Mouse (Mus musculus) 3134 (cell line): ENCODE results near the gene Prkca.

Experiments used
- DNase-seq: peaks from one replicate; pipeline ENCODE4 v3.0.0-alpha.2; 2011; ENCODE audit warnings: low spot score; ENCODE audit not compliant: insufficient read length; ENCODE audit errors: extremely low read depth

The Prkca gene

GRCm38 (mm10) chr11:108300443-108300842 lies 43.3 kb downstream of the Prkca start:
- no peak for DNase-seq

GRCm38 (mm10) chr11:108299913-108300312 lies 43.8 kb downstream of the Prkca start:
- DNase-seq, result no peak

DNA sequence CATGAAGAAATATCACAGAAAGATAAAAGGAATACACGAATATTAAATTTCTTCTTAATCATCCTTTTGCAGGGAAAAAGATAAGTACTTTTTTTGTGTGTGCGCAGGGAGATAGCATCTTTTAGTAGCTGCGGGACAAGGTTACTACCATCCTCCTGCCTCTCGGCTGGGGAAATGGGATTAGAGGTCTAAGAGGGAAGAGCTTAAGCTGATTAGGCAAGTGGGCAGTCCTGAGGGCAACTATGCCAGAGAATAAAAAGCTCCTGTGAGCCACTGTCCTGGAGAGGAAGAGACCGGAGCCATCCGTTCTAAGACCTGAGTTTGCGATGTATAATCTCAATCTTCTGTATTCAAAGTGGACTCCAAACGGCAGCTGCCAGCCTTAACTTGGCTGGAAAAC lies 45.8 kb downstream of the Prkca start:
- DNase-seq, result no peak

- DNase-seq, result no peak
Observed at GRCm38 (mm10) chr11:108295373-108295772, 48.4 kb downstream of the Prkca start.

- DNase-seq, result no peak
Observed at GRCm38 (mm10) chr11:108294305-108294813, 49.4 kb downstream of the Prkca start.

GRCm38 (mm10) chr11:108293843-108294242 lies 49.9 kb downstream of the Prkca start:
- no peak for DNase-seq

DNA sequence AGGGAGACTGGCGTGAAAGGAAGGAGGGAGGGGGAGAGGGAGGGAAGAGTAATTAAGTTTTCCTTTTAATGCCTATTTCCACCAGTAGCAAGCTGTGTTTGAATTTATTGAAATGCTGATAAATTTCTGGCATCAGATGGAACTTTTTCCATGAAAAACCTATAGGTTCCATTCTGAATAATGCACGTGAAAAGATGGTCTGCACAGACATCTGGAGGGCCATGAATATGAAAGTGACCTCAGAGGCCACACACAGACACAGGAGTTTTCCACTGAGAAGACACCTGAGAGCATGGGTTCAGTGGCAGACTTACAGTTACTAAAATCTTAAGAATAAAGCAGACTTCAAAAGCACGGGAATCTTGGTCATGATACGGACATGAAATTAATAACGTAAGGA lies 54.5 kb downstream of the Prkca start:
- no peak for DNase-seq

GRCm38 (mm10) chr11:108287321-108287720 lies 56.4 kb downstream of the Prkca start:
- DNase-seq, result no peak

- no peak for DNase-seq
Observed at GRCm38 (mm10) chr11:108285046-108285445, 58.7 kb downstream of the Prkca start.

- DNase-seq, result no peak
Observed at GRCm38 (mm10) chr11:108282850-108283459, 60.8 kb downstream of the Prkca start.

DNA sequence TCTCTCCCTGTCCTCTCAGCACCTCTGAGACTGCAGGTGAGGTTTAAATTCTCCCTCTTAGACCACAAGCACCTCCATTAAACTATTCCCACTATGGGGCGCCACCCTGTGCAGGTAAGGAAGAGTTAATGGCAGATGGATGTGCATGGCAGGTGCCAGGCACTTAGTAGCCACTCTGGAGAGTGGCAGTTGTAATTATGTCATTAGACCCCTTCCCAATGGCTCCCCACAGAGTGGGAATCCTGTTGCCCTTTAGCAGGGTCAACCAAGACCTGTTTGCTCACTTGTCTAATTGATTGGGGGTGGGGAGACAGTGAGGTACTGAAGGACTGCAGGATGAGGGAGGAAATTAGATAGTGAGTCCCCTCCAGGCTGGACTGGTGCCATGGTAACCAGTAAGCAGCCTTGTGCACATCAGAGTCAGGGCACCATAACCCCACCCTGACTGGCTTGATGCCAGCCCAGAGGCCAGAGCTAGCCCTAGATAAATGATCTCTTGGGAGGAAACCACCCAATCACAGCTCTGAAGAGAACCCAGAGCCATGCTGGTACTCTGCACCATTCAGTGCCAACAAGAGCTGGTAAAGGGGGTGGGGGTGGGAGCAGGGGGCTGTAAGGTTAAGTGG lies 63.9 kb downstream of the Prkca start:
- DNase-seq, result no peak

DNA sequence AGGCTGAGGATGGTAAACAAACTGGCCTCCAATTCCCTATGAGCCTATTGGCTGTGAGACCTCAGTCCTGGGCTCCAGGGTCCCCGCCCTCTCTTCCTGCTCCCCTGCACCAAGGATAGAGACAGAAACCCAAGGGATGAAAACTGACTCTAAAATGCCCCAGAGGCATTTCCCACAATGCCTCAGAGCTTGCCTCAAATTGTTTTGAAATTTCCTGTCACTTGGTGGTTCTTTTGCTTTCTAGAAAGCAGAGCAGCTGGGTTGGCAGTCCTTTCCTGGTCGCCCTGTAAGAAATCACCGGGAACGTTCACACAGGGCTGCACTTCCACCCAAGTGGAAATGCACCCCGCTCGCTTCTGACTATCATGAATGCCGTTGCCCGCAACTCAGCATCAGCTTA lies 66.6 kb downstream of the Prkca start:
- no peak for DNase-seq

DNA sequence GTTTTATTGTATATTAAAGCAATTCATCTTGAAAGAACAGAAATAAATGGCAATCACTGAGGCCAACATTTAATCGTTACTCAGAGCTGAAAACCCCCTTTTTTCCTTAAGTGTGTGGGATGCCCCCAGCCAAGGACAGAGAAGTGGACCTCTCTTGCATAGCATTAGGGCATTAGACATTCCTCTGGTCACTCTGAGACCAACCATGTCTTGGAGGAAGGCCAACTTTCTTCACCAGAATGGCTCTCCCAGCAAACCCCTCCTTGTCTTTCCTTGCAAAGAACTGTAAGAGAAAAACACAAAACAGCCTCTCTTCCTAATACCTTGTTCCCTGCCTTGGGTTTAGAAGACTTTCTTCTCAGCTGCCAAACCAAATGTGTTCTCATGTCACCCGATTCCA lies 67.6 kb downstream of the Prkca start:
- DNase-seq, result no peak

DNA sequence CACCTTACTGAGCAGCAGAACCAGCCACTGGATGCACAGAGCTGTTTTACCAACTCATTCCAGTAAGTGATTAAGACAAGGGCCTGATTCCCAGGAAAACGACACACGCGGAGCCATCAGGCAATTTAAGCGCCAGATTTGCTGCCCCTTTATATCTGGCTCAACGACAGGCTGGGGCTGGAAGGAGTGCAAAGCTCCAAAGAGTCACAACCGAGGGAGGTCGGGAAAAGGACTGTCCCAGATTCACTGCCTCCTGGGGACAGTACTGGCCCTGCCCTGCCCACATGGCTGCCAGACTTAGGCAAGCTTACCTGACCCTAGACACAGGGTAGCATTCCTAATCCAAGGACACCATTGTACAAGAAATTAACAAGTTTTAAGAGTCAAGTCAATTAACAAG lies 69.7 kb downstream of the Prkca start:
- no peak for DNase-seq

- DNase-seq, result no peak
Observed at GRCm38 (mm10) chr11:108273415-108273965, 70.2 kb downstream of the Prkca start.

GRCm38 (mm10) chr11:108272601-108273414 lies 70.9 kb downstream of the Prkca start:
- no peak for DNase-seq

GRCm38 (mm10) chr11:108271305-108271704 lies 72.4 kb downstream of the Prkca start:
- DNase-seq, result no peak

- DNase-seq, result no peak
Observed at GRCm38 (mm10) chr11:108269516-108269915, 74.2 kb downstream of the Prkca start.

- DNase-seq, result no peak
Observed at GRCm38 (mm10) chr11:108268421-108269322, 75.1 kb downstream of the Prkca start.

DNA sequence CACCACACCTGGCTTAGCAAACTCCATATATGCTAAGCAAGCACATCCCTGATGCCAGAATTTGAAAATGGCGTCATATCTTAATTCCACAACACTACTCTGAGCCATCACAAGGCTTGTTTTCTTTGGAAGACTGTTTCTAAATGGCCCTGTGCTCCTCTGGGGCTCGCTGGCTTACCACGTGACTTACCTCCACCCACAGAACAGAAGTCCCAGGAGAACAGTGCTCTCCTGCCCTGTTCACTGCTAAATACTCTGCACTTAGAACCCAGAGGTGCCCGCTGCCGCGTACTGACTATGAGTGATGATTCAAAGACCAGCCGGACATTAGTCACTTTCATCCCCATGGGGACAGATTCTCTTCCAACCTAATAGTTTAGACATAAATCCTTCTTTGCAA lies 75.9 kb downstream of the Prkca start:
- peak; percentile 82 for DNase-seq
